Mouse (Mus musculus): ENCODE results near the gene Pitpna. TPM values are rescaled to one million over a fixed set of nuclear protein-coding genes. Genes with fewer than 3 reads are reported as not detected.
"Not testable (repeated sequence)": the region's sequence is repeated elsewhere in the genome, so short reads cannot be mapped to it uniquely, and the experiment has no call there.

Gene Pitpna
- polyA plus RNA-seq, 1 experiment from 2014 or later, result 141 TPM

GRCm38 (mm10) chr11:75586963-75587362, 934 bp upstream of the Pitpna start:
- POLR2A ChIA-PET, result interaction anchor here (0.7 to 1.8 kb wide), 3 partner anchors 8 to 20 kb away, joined by 3 to 7 read pairs (median 4); no protein-coding TSS in a partner anchor
- in situ Hi-C loops (cut with MboI; ENCODE audit: low pct_unique_long_range_greater_than_20kb), result no loop called here
- no peaks in the 10 kb centered on the region for H3K27me3 ChIP-seq
- DNase-seq (ENCODE audit: low read depth, low spot score) (no peak), ATAC-seq (no peak)
- TF ChIP-seq CTCF (IDR thresholded peaks at IDR 0.05), result no peak
- CTCF ChIA-PET, result interaction anchor here (0.8 kb wide), 1 partner anchor 56 kb away, joined by 3 read pairs; no protein-coding TSS in a partner anchor

- in situ Hi-C loops (cut with MboI; ENCODE audit: low pct_unique_long_range_greater_than_20kb), result no loop called here
- ATAC-seq (peak; percentile 55), DNase-seq (ENCODE audit: low read depth, low spot score) (no peak)
- TF ChIP-seq CTCF (IDR thresholded peaks at IDR 0.05), result no peak
- ChIA-PET CTCF (no interaction called here), POLR2A (interaction anchor here (0.8 to 1.1 kb wide), 2 partner anchors 57 to 77 kb away, joined by 3 to 4 read pairs; partner anchors contain the start of gene Slc43a2)
- H3K27me3 ChIP-seq, result no peaks in the 10 kb centered on the region
Measured at GRCm38 (mm10) chr11:75588285-75588941, 516 bp downstream of the Pitpna start.

- no peak for ATAC-seq
- in situ Hi-C loops (cut with MboI; ENCODE audit: low pct_unique_long_range_greater_than_20kb), result no loop called here
- no peak for TF ChIP-seq CTCF (IDR thresholded peaks at IDR 0.05)
- ChIA-PET POLR2A (interaction anchor here (0.5 to 1.2 kb wide), 2 partner anchors 12 to 121 kb away, joined by 5 to 6 read pairs; no protein-coding TSS in a partner anchor), CTCF (interaction anchor here (0.9 kb wide), 1 partner anchor 9 kb away, joined by 3 read pairs; no protein-coding TSS in a partner anchor)
- DNase-seq (ENCODE audit: low read depth, low spot score), result no peak
- H3K27me3 ChIP-seq, result no peaks in the 10 kb centered on the region
Measured at GRCm38 (mm10) chr11:75592612-75593011, 4.7 kb downstream of the Pitpna start.

GRCm38 (mm10) chr11:75594431-75594830, 6.5 kb downstream of the Pitpna start:
- in situ Hi-C loops (cut with MboI; ENCODE audit: low pct_unique_long_range_greater_than_20kb), result no loop called here
- ATAC-seq (no peak), DNase-seq (ENCODE audit: low read depth, low spot score) (no peak)
- TF ChIP-seq CTCF (IDR thresholded peaks at IDR 0.05), result no peak
- CTCF ChIA-PET, result interaction anchor here (0.6 to 1.2 kb wide), 2 partner anchors 9 to 30 kb away, joined by 3 read pairs; no protein-coding TSS in a partner anchor
- H3K27me3 ChIP-seq, result no peaks in the 10 kb centered on the region
- POLR2A ChIA-PET, result interaction anchor here (0.6 kb wide), 1 partner anchor 166 kb away, joined by 3 read pairs; no protein-coding TSS in a partner anchor

- ATAC-seq (no peak), DNase-seq (ENCODE audit: low read depth, low spot score) (no peak)
- no peak for TF ChIP-seq CTCF (IDR thresholded peaks at IDR 0.05)
- ChIA-PET CTCF (no interaction called here), POLR2A (no interaction called here)
- in situ Hi-C loops (cut with MboI; ENCODE audit: low pct_unique_long_range_greater_than_20kb), result no loop called here
- H3K27me3 ChIP-seq, result no peaks in the 10 kb centered on the region
Measured at GRCm38 (mm10) chr11:75595404-75595803, 7.5 kb downstream of the Pitpna start.

GRCm38 (mm10) chr11:75595816-75596215, 7.9 kb downstream of the Pitpna start:
- POLR2A ChIA-PET, result no interaction called here
- CTCF ChIA-PET, result no interaction called here
- TF ChIP-seq CTCF (IDR thresholded peaks at IDR 0.05), result no peak
- DNase-seq (ENCODE audit: low read depth, low spot score), result no peak
- no peaks in the 10 kb centered on the region for H3K27me3 ChIP-seq
- no peak for ATAC-seq
- in situ Hi-C loops (cut with MboI; ENCODE audit: low pct_unique_long_range_greater_than_20kb), result no loop called here

- no peaks in the 10 kb centered on the region for H3K27me3 ChIP-seq
- ChIA-PET POLR2A (no interaction called here), CTCF (interaction anchor here (1.3 kb wide), 1 partner anchor 13 kb away, joined by 5 read pairs; no protein-coding TSS in a partner anchor)
- no peak for ATAC-seq
- in situ Hi-C loops (cut with MboI; ENCODE audit: low pct_unique_long_range_greater_than_20kb), result no loop called here
- no peak for TF ChIP-seq CTCF (IDR thresholded peaks at IDR 0.05)
- DNase-seq (ENCODE audit: low read depth, low spot score), result no peak
Measured at GRCm38 (mm10) chr11:75596726-75597255, 8.9 kb downstream of the Pitpna start.

- ATAC-seq, result no peak
- in situ Hi-C loops (cut with MboI; ENCODE audit: low pct_unique_long_range_greater_than_20kb), result no loop called here
- CTCF ChIA-PET, result interaction anchor here (1.3 kb wide), 1 partner anchor 11 kb away, joined by 5 read pairs; no protein-coding TSS in a partner anchor
- POLR2A ChIA-PET, result no interaction called here
- no peak for DNase-seq (ENCODE audit: low read depth, low spot score)
- no peak for TF ChIP-seq CTCF (IDR thresholded peaks at IDR 0.05)
- no peaks in the 10 kb centered on the region for H3K27me3 ChIP-seq
Measured at GRCm38 (mm10) chr11:75598004-75598403, 10.1 kb downstream of the Pitpna start.

- DNase-seq (ENCODE audit: low read depth, low spot score); in situ Hi-C loops (cut with MboI; ENCODE audit: low pct_unique_long_range_greater_than_20kb); POLR2A ChIA-PET; ATAC-seq; H3K27me3 ChIP-seq: not testable (repeated sequence)
- CTCF ChIA-PET, result interaction anchor here (1.0 kb wide), 1 partner anchor 38 kb away, joined by 3 read pairs; no protein-coding TSS in a partner anchor
Measured at GRCm38 (mm10) chr11:75599802-75600201, 11.9 kb downstream of the Pitpna start.

- in situ Hi-C loops (cut with MboI; ENCODE audit: low pct_unique_long_range_greater_than_20kb), result no loop called here
- DNase-seq (ENCODE audit: low read depth, low spot score), result no peak
- no peak for TF ChIP-seq CTCF (IDR thresholded peaks at IDR 0.05)
- no peaks in the 10 kb centered on the region for H3K27me3 ChIP-seq
- ChIA-PET CTCF (no interaction called here), POLR2A (interaction anchor here (1.5 kb wide), 1 partner anchor 12 kb away, joined by 5 read pairs; no protein-coding TSS in a partner anchor)
- no peak for ATAC-seq
Measured at GRCm38 (mm10) chr11:75604826-75605225, 16.9 kb downstream of the Pitpna start.

- ChIA-PET CTCF (interaction anchor here (0.7 kb wide), 1 partner anchor 75 kb away, joined by 3 read pairs; no protein-coding TSS in a partner anchor), POLR2A (interaction anchor here (1.5 kb wide), 1 partner anchor 13 kb away, joined by 5 read pairs; no protein-coding TSS in a partner anchor)
- no peak for TF ChIP-seq CTCF (IDR thresholded peaks at IDR 0.05)
- ATAC-seq (no peak), DNase-seq (ENCODE audit: low read depth, low spot score) (no peak)
- no peaks in the 10 kb centered on the region for H3K27me3 ChIP-seq
- in situ Hi-C loops (cut with MboI; ENCODE audit: low pct_unique_long_range_greater_than_20kb), result no loop called here
Measured at GRCm38 (mm10) chr11:75605318-75605717, 17.4 kb downstream of the Pitpna start.
